Mouse (Mus musculus) telencephalon, adult 2 months (tissue): ENCODE measurements around the gene Rnf180.

Source experiments
- DNase-seq: peaks from one replicate; pipeline ENCODE4 v3.0.0-alpha.2; 2011; ENCODE audit warnings: low read depth, low spot score

Rnf180 gene

DNA sequence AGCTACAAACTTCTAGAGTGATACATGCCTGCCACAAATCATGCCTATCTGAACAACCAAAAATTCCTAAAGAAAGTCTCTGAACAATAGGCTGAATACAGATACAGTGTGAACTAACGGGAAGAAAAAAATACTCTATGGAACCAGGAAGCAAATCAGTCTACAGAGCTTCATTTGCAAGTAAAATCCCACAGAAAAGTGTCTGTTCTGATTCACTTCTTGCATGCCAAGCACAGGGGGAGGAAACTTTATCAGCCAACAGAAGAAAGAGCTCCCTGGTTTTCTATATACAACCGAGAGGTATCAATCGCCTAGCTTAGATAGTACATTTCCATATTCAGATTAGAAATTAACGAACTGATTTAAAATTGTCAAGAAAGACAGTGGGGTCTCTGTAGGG is 43.8 kb downstream of the Rnf180 start:
- no peak for DNase-seq

GRCm38 (mm10) chr13:105250264-105250663 is 44.4 kb downstream of the Rnf180 start:
- no peak for DNase-seq

- no peak for DNase-seq
Measured at GRCm38 (mm10) chr13:105249599-105249998, 45.0 kb downstream of the Rnf180 start.

DNA sequence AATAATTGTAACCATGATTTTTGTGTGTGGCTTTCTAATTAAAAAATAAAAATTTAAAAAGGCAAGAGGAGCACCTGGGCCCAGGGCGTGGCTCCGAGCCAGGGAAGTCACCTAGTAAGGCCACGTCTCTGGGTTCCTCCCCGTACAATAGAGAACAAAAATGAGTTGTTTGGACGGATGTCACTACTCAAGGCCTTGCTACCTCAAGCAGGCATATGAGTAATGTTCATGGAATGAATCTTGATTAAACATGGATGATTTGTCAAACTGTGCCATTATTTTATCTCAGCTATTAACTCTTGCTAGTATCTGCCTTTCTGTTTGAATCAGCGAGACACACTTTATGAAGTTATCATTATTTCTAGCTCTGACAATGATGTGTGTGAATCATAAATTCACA is 46.9 kb downstream of the Rnf180 start:
- no peak for DNase-seq

DNA sequence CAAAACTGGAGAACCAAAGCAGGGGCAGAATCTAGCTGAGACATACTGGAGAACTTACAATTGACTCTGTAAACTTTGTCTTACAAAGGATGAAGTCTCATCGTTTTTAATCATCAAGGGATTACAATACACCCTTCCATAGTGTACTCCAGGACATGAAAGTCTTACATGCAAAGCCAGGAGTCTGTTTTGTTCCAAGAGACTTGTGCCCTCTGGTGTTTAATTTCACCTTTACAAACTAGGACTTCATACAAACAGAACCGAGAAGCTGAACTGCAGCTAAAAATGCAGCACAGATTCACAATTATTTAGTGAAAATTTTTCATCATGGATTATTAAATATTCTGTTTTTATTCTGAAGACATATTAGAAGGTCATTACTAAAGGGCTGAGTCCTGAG is 53.8 kb downstream of the Rnf180 start:
- DNase-seq = no peak

- DNase-seq = no peak
Measured at GRCm38 (mm10) chr13:105227126-105227525, 67.5 kb downstream of the Rnf180 start.

GRCm38 (mm10) chr13:105224048-105224447 is 70.6 kb downstream of the Rnf180 start:
- no peak for DNase-seq

DNA sequence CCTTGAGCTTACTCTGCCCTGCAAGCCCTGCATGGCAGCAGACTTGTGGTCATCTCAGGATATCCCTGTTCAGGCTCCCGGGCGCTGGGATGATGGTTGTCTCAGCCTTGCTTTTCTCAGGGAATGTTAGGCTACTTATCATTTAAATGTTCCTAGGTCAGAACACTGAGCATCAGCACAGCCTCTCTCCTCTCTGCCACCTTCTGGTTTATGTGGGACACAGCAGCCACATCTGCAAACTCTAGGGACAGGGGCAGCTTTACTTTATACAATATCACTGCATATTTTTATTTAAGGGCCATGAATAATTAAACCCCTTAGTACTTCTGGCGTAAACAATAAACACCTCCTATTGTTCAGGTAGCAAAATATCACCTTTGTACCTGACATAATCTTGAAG is 71.5 kb downstream of the Rnf180 start:
- DNase-seq = no peak

GRCm38 (mm10) chr13:105222016-105222725 is 72.4 kb downstream of the Rnf180 start:
- DNase-seq = no peak

GRCm38 (mm10) chr13:105210746-105211145 is 83.9 kb downstream of the Rnf180 start:
- no peak for DNase-seq

GRCm38 (mm10) chr13:105203851-105204250 is 90.8 kb downstream of the Rnf180 start:
- no peak for DNase-seq

GRCm38 (mm10) chr13:105198658-105199057 is 96.0 kb downstream of the Rnf180 start:
- no peak for DNase-seq

DNA sequence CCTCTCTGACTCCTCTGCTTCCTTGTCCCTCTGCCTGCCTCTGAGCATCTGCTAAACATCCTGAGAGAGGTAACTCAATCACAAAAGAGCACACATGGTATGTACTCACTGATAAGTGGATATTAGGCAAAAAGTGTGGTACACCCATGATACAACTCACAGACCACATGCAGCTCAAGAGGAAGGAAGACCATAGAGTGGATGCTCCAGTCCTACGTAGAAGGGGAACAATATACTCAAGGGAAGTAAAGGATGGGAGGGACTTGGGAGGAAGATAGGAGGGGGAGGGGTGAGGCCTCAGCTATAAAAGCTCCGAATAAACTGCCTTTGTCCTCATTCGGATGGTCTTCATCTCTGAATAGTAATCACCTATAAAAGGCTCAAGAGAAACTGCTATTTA is 96.6 kb downstream of the Rnf180 start:
- DNase-seq = no peak

DNA sequence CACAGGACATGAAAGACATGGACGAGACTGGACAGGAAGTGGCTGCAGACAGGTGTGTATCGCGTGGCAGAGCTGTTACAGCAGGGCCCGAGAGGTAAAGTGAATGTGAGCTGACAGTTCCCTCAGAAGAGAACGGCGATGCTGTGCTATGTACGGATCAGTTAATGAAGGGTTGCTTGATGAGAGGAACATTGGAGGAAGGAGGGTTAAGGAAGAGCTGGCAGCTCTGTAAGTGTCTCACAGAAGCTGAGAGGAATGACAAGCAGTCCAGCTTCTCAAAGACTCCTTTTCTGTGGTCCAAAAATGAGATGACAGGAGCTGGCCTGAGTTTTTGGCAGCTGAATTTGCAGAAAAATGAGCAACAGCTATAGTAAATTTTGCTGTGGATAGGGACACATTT is 101.0 kb downstream of the Rnf180 start:
- DNase-seq = no peak

- peak; percentile 57 for DNase-seq
Measured at GRCm38 (mm10) chr13:105188730-105189129, 105.9 kb downstream of the Rnf180 start.

DNA sequence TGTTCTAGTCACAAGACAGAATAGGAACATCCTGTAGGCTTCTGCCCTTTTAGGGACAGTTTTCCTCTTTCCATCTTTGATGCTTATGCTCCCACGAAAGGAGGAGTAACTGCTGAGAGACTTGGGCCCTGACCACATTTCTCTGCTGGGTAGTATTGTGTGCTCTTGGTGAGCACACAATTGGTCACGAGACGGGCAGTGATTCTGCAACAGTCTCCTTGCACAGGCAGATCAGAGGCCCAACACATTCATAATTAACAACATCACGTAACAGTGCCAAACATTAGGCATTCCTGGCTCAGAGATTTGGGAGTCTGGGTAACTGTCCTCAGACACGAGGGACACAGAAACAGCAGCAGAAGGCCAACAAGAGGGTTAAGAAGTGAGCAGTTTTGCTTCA is 113.8 kb downstream of the Rnf180 start:
- DNase-seq = no peak

GRCm38 (mm10) chr13:105165441-105165840 is 129.2 kb downstream of the Rnf180 start:
- no peak for DNase-seq

GRCm38 (mm10) chr13:105153955-105154354 is 140.7 kb downstream of the Rnf180 start:
- DNase-seq = no peak

- DNase-seq = no peak
Measured at GRCm38 (mm10) chr13:105150006-105150405, 144.6 kb downstream of the Rnf180 start.

DNA sequence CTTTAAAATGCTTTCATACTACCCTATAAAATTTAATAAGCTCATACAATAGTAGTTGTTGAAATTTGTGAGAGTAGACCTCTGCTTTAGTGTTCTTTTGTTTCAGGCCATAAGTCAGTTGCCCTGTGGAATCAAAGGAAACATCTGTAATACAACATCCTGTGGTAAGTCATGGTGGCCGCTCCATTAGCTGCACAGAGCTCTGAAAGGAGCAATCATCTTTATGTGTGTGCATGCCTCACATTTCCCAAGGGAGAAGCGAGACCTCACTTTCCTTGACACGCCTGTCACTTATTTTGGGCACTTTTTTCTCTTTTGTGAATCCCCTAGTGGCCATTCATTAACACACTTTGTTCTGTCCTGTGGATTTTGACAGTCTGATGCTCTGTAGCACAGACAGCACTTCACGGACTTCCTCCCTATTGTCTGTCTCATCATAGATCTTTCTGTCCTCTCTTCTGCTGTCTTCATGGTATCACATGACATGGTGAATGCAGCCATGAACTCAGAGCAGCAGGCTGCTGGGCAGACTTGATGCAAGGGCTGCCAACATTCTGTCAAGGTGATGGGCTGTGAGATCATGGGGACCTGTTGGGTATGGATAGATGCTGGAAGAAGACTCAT is 146.7 kb downstream of the Rnf180 start:
- no peak for DNase-seq

DNA sequence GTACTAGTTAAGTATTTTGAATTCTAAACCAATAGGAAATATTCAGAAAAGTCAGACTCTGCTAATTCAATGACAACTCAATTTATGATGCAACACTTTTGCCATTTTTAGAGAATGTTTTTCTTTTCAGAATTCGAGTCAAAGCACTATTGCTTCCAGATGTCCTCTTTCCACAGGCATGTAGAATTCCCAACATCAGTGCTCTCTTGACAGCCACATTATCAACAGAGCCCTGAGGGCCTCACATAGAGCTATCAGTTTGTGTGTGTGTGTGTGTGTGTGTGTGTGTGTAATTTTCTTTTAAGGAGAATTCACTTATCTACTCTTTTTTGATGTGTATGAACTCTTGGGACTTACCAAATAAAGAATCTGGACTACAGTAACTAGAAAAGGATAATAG is 147.8 kb downstream of the Rnf180 start:
- DNase-seq = no peak

GRCm38 (mm10) chr13:105139881-105140280 is 154.7 kb downstream of the Rnf180 start:
- DNase-seq = no peak

GRCm38 (mm10) chr13:105134397-105134796 is 160.2 kb downstream of the Rnf180 start:
- no peak for DNase-seq

DNA sequence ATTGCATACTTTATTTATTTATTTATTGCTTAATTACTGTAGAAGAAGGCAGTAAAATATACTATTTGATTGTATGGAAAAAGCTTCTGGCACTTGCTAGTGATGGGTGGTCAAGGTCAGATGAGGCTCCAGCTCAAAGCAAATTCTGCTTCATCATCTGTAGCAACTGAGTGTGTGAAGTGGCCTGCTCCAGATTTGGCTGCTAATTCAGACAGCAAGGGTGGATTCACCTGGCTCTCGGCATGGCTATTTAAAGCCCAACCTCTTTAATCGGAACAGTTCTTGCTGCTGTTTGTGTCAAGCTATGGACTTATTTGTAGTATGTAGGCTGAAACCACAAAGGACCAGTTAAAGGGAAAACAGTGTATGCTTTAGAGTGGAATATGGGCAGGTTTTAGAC is 161.8 kb downstream of the Rnf180 start:
- no peak for DNase-seq
